Mouse (Mus musculus) heart, postnatal 0 days (tissue): ENCODE measurements around the gene Decr2. TPM values are rescaled to one million over a fixed set of nuclear protein-coding genes. Genes with fewer than 3 reads are reported as not detected.
"Not testable (repeated sequence)": the region's sequence is repeated elsewhere in the genome, so short reads cannot be mapped to it uniquely, and the experiment has no call there.

Source experiments
- ATAC-seq: fragments of 200-750 bp; cut with Nextera tagmentation; 2 replicates; pipeline ENCODE4 v1.8.0; 2017; ENCODE audit warnings: low read depth, moderate number of reproducible peaks, moderate library complexity; ENCODE audit not compliant: insufficient read depth
- DNase-seq: peaks from one replicate; pipeline ENCODE4 v3.0.0-alpha.2; 2016; ENCODE audit warnings: low spot score
- H3K27ac ChIP-seq: fragments of 300-500 bp; sonication (generic); 2 replicates; pipeline ENCODE4 v1.5.1; 2014; ENCODE audit warnings: low read depth, mild to moderate bottlenecking
- H3K27me3 ChIP-seq: fragments of 300-500 bp; sonication (generic); 2 replicates; pipeline ENCODE4 v1.6.1; 2014; ENCODE audit warnings: low read length, mixed read lengths; ENCODE audit not compliant: control insufficient read depth, insufficient read depth
- H3K36me3 ChIP-seq: fragments of 300-500 bp; sonication (generic); replicated peaks from 2 replicates; pipeline ENCODE4 v1.6.1; 2014; ENCODE audit warnings: low read length, mixed read lengths; ENCODE audit not compliant: control insufficient read depth, insufficient read depth
- H3K4me1 ChIP-seq: fragments of 300-500 bp; sonication (generic); 2 replicates; pipeline ENCODE4 v1.6.1; 2014; ENCODE audit warnings: antibody characterized with exemption; ENCODE audit not compliant: control insufficient read depth, insufficient read depth
- H3K4me2 ChIP-seq: fragments of 300-500 bp; sonication (generic); 2 replicates; pipeline ENCODE4 v1.6.1; 2014; ENCODE audit warnings: low read depth, mild to moderate bottlenecking, low read length, moderate library complexity
- H3K4me3 ChIP-seq: fragments of 300-500 bp; sonication (generic); 2 replicates; pipeline ENCODE4 v1.5.1; 2014; ENCODE audit warnings: low read depth, low read length
- H3K9ac ChIP-seq: fragments of 300-500 bp; sonication (generic); replicated peaks from 2 replicates; pipeline ENCODE4 v1.6.1; 2014; ENCODE audit warnings: low read depth, low read length, mixed read lengths
- H3K9me3 ChIP-seq: fragments of 300-500 bp; sonication (generic); replicated peaks from 2 replicates; pipeline ENCODE4 v1.6.1; 2016; ENCODE audit warnings: low read length; ENCODE audit not compliant: control insufficient read depth
- CTCF ChIP-seq: IDR thresholded peaks from 2 replicates; pipeline ENCODE4 v1.5.1; 2016; ENCODE audit warnings: antibody characterized with exemption, control low read depth, low read depth
- EP300 ChIP-seq: IDR thresholded peaks from 2 replicates; pipeline ENCODE4 v1.6.1; 2016; ENCODE audit warnings: antibody characterized with exemption, low read depth
- WGBS: fragments of 180-500 bp; shearing (Covaris S2); extraction: QIAGEN DNeasy Blood & Tissue Kit; methylation state at CpG from one replicate; pipeline ENCODE4 v1.1.7; 2014; 5-methylcytosine and 5-hydroxymethylcytosine counted together
- polyA plus RNA-seq: library from polyadenylated mRNA; unstranded; fragments of >200 nt; fragmentation: Nextera tagmentation; extraction: Ambion mirVana; gene quantifications from 2 replicates; pipeline ENCODE4 v1.2.1, GENCODE M21; 2015
- total RNA-seq: library from RNA; depleted of rRNA; stranded (reverse); fragments of >200 nt; gene quantifications from 2 replicates; pipeline ENCODE4 v1.2.3, GENCODE M21; 2014; ENCODE audit warnings: low replicate concordance

The Decr2 gene
- total and polyA plus RNA-seq, 2 experiments from 2014 or later, result 35.3 to 44.6 TPM

GRCm38 (mm10) chr17:26043249-26043636 is 46.9 kb downstream of the Decr2 start:
- H3K27me3 ChIP-seq, result no peaks in the 10 kb centered on the region
- H3K27ac ChIP-seq, result peak overlapping the region; percentile 95
- ATAC-seq, result peak; percentile 91
- H3K4me2 ChIP-seq, result peak overlapping the region; percentile 55
- H3K4me3 ChIP-seq, result 0 out of 2 replicates have a peak overlapping the region, but pooled peaks have one; percentile 13
- TF ChIP-seq CTCF (peak; percentile 30; the same call in 1 of the 2 replicates), EP300 (no peak)
- DNase-seq, result peak; percentile 80
- H3K4me1 ChIP-seq, result peaks cover 21% of the 10 kb centered on the region
- H3K9me3 ChIP-seq, result no peaks in the 10 kb centered on the region
- WGBS, result 13% methylated on average over 5 of the region's 5 CpGs
- no peaks in the 10 kb centered on the region for H3K36me3 ChIP-seq
- peak overlapping the region; percentile 40; the same call in 1 of the 2 replicates for H3K9ac ChIP-seq

DNA sequence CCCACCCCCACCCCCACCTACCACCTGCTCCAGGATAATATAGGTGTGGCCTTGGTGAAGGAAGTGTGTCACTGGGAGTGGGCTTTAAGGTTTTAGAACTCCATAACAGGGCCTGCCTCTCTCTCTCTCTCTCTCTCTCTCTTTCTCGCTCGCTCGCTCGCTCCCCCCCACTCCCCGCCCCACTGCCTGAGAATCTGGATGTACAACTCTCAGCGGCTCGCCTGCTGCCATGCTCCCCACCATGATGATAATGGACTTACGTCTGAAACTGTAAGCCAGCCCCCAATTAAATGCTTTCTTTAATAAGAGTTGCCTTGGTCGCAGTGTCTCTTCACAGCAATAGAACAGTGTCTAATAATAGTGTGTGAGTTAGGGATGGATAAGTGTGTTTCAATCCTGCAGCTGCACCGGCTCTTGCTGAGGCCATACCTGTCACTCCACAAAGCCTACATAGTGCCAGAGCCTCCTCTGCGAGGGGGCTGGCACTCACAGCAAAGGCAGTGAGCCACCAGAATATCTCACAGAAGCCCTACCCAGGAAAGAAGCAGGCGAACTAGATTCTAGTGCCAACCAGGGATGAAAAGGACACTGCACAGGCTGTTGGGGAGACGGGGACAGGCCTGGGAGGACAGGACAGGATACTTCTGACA is 47.4 kb downstream of the Decr2 start:
- H3K27me3 ChIP-seq, result no peaks in the 10 kb centered on the region
- H3K27ac ChIP-seq, result peak overlapping the region; percentile 95
- H3K36me3 ChIP-seq, result no peaks in the 10 kb centered on the region
- peaks cover 19% of the 10 kb centered on the region for H3K4me1 ChIP-seq
- WGBS, result 37% methylated on average over 11 of the region's 13 CpGs
- peak overlapping the region; percentile 40; the same call in 1 of the 2 replicates for H3K9ac ChIP-seq
- TF ChIP-seq EP300 (no peak), CTCF (no peak)
- DNase-seq (peak; percentile 23), ATAC-seq (peak; percentile 68)
- no peaks in the 10 kb centered on the region for H3K9me3 ChIP-seq
- peak overlapping the region; percentile 13; the same call in 1 of the 2 replicates for H3K4me3 ChIP-seq
- H3K4me2 ChIP-seq, result peak overlapping the region; percentile 55

- 44% methylated on average over 9 of the region's 9 CpGs for WGBS
- peak; percentile 39; the same call in 1 of the 2 replicates for ATAC-seq
These were observed 48.9 kb downstream of the Decr2 start for GRCm38 (mm10) chr17:26041111-26041802.

DNA sequence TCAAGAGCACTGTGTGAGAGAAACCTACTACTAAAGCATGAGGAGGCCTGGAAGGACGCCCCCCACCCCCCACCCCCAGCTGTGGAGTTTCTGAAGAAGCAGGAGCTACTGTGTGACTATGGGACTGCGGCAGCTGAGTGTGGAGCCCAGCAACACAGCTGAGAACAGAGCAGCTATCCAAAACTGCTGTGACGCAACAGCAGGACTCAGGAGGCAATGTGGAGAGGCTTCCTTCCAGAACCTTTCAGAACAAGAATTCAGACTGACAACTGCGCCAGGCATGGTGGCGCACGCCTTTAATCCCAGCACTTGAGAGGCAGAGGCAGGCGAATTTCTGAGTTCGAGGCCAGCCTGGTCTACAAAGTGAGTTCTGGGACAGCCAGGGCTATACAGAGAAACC is 49.4 kb downstream of the Decr2 start:
- WGBS, result 79% methylated on average over 8 of the region's 8 CpGs
- peaks cover 19% of the 10 kb centered on the region for H3K4me1 ChIP-seq
- not testable (repeated sequence) for H3K27ac ChIP-seq, H3K9ac ChIP-seq, H3K4me3 ChIP-seq, H3K9me3 ChIP-seq, ATAC-seq, DNase-seq, H3K27me3 ChIP-seq, H3K36me3 ChIP-seq, H3K4me2 ChIP-seq

More at GRCm38 (mm10) chr17:26041111-26041802, 48.9 kb downstream of the Decr2 start:
- Histone ChIP-seq H3K4me1 (peaks cover 19% of the 10 kb centered on the region), H3K27me3 (no peaks in the 10 kb centered on the region), H3K9ac (no peak overlapping the region), H3K9me3 (no peaks in the 10 kb centered on the region), H3K36me3 (0 out of 2 replicates have a peak, but pooled peaks cover 1% of the 10 kb centered on the region), H3K4me2 (no peak overlapping the region), H3K27ac (no peak overlapping the region), H3K4me3 (no peak overlapping the region)
- peak; percentile 78 for DNase-seq
- TF ChIP-seq EP300 (no peak), CTCF (peak; percentile 84)

DNA sequence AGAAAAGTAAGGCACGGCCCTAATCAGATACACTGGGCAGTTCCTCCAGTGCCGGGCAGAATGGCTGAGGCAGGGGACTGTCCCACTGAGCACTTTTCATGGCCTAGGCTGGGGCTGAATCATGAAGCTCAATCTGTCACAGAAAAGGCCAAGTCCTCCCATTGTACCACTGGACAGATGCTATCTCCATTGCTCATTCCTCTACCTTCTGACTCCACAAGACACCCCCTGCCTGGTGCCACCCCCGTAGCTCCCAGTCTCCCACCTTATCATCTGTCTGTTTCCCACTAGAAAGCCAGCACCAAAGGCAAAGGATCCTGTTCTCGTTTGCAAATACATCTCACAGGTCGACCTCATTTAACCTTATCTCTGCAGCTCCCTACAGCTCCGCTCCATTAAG is 58.1 kb downstream of the Decr2 start:
- DNase-seq (no peak), ATAC-seq (no peak)
- Histone ChIP-seq H3K4me1 (no peaks in the 10 kb centered on the region), H3K9me3 (no peaks in the 10 kb centered on the region), H3K36me3 (0 out of 2 replicates have a peak, but pooled peaks cover 7% of the 10 kb centered on the region), H3K27ac (no peak overlapping the region), H3K4me2 (no peak overlapping the region), H3K4me3 (no peak overlapping the region), H3K9ac (no peak overlapping the region), H3K27me3 (no peaks in the 10 kb centered on the region)
- TF ChIP-seq EP300 (no peak), CTCF (no peak)
- 56% methylated on average over 6 of the region's 6 CpGs for WGBS
